Mouse (Mus musculus) forebrain, embryonic 15.5 days (tissue): ENCODE measurements around the gene Eif1. TPM values are rescaled to one million over a fixed set of nuclear protein-coding genes. Genes with fewer than 3 reads are reported as not detected.
"Not testable (repeated sequence)": the region's sequence is repeated elsewhere in the genome, so short reads cannot be mapped to it uniquely, and the experiment has no call there.

ENCODE experiments used
- ATAC-seq: fragments of 200-750 bp; cut with Nextera tagmentation; replicated peaks from 2 replicates; pipeline ENCODE4 v1.8.0; 2017; ENCODE audit warnings: mild to moderate bottlenecking, moderate TSS enrichment, moderate library complexity
- H3K27ac ChIP-seq: fragments of 300-500 bp; sonication (generic); replicated peaks from 2 replicates; pipeline ENCODE4 v1.5.1; 2015; ENCODE audit warnings: mild to moderate bottlenecking, inconsistent platforms
- H3K27me3 ChIP-seq: fragments of 300-500 bp; sonication (generic); 2 replicates; pipeline ENCODE4 v1.6.1; 2015; ENCODE audit warnings: inconsistent platforms
- H3K36me3 ChIP-seq: fragments of 300-500 bp; sonication (generic); 2 replicates; pipeline ENCODE4 v1.6.1; 2015; ENCODE audit warnings: mild to moderate bottlenecking, inconsistent platforms
- H3K4me1 ChIP-seq: fragments of 300-500 bp; sonication (generic); 2 replicates; pipeline ENCODE4 v1.6.1; 2015; ENCODE audit warnings: inconsistent platforms
- H3K4me2 ChIP-seq: fragments of 300-500 bp; sonication (generic); replicated peaks from 2 replicates; pipeline ENCODE4 v1.6.1; 2015; ENCODE audit warnings: mild to moderate bottlenecking, inconsistent platforms
- H3K4me3 ChIP-seq: fragments of 300-500 bp; sonication (generic); 2 replicates; pipeline ENCODE4 v1.5.1; 2015; ENCODE audit warnings: mild to moderate bottlenecking, inconsistent platforms
- H3K9ac ChIP-seq: fragments of 300-500 bp; sonication (generic); replicated peaks from 2 replicates; pipeline ENCODE4 v1.6.1; 2015; ENCODE audit warnings: mild to moderate bottlenecking, inconsistent platforms
- H3K9me3 ChIP-seq: fragments of 300-500 bp; sonication (generic); 2 replicates; pipeline ENCODE4 v1.6.1; 2016; ENCODE audit warnings: inconsistent platforms
- WGBS: fragments of 180-500 bp; shearing (Covaris S2); methylation state at CpG from one replicate; pipeline ENCODE4 v1.1.7; 2015; ENCODE audit warnings: mixed read lengths; 5-methylcytosine and 5-hydroxymethylcytosine counted together
- polyA plus RNA-seq: library from polyadenylated mRNA; unstranded; fragments of >200 nt; fragmentation: Nextera tagmentation; extraction: Ambion mirVana; gene quantifications from 2 replicates; pipeline ENCODE4 v1.2.1, GENCODE M21; 2015

Gene Eif1
- polyA plus RNA-seq, 1 experiment from 2014 or later: 1,271 TPM

DNA sequence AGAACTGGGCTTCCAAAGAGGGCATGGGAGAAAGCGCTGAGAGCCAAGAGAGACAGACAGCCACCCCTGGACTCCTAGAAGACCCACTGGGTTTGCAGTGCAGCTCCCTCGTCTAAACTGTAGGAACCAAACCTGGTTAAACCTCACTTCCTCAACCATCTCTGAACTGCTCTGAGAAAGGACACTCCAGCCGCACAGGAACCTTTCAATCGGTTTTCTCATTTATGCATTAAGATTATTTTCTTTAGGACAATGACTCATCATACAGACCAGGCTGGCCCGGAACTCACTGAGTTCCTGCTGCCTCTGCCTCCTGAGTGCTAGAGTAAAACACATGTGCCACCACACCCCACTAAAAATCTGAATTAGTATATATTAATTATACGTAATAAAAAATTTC, 8.1 kb downstream of the Eif1 start:
- 88% methylated on average over 6 of the region's 6 CpGs for WGBS
- no peaks in the 10 kb centered on the region for H3K27me3 ChIP-seq
- no peak overlapping the region for H3K9ac ChIP-seq
- peaks cover 3% of the 10 kb centered on the region; the same call in 1 of the 2 replicates for H3K36me3 ChIP-seq
- H3K4me3 ChIP-seq: no peak overlapping the region
- H3K27ac ChIP-seq: peak overlapping the region; percentile 34
- H3K9me3 ChIP-seq: no peaks in the 10 kb centered on the region
- H3K4me2 ChIP-seq: no peak overlapping the region
- ATAC-seq: no peak
- H3K4me1 ChIP-seq: peaks cover 16% of the 10 kb centered on the region

- no peak overlapping the region for H3K27ac ChIP-seq
- H3K4me3 ChIP-seq: no peak overlapping the region
- H3K9ac ChIP-seq: no peak overlapping the region
- H3K4me1 ChIP-seq: peaks cover 30% of the 10 kb centered on the region
- 31% methylated on average over 16 of the region's 16 CpGs for WGBS
- no peaks in the 10 kb centered on the region for H3K36me3 ChIP-seq
- ATAC-seq: no peak
- H3K27me3 ChIP-seq: no peaks in the 10 kb centered on the region
- H3K4me2 ChIP-seq: 0 out of 2 replicates have a peak overlapping the region, but pooled peaks have one; percentile 12
- H3K9me3 ChIP-seq: no peaks in the 10 kb centered on the region
These were observed 10.6 kb downstream of the Eif1 start for GRCm38 (mm10) chr11:100330235-100330634.

DNA sequence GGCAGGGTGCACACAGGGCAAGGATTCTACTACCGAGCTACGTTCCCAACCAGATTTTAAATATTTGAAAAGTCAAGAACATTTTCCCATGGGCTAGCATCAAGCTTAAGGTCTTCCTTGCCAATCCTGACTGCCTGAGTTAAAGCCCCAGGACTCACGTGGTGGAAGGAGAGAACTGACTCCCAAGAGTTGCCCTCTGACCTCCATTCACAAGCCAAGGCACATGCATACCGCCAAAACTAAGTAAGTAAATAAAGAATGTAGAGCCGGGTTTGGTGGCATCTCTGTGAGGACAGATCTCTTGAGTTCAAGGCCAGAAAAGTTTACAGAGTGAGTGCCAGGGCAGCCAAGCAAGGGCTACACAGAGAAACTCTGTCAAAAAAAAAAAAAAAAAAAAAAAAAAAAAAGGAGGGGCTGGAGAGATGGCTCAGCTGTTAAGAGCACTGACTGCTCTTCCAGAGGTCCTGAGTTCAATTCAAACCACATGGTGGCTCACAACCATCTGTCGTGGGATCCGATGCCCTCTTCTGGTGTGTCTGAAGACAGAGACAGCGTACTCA, 11.2 kb downstream of the Eif1 start:
- H3K4me2 ChIP-seq, H3K36me3 ChIP-seq, H3K9me3 ChIP-seq, ATAC-seq, H3K27me3 ChIP-seq, H3K4me3 ChIP-seq, H3K27ac ChIP-seq, H3K9ac ChIP-seq: not testable (repeated sequence)
- 72% methylated on average over 8 of the region's 8 CpGs for WGBS
- peaks cover 34% of the 10 kb centered on the region for H3K4me1 ChIP-seq

DNA sequence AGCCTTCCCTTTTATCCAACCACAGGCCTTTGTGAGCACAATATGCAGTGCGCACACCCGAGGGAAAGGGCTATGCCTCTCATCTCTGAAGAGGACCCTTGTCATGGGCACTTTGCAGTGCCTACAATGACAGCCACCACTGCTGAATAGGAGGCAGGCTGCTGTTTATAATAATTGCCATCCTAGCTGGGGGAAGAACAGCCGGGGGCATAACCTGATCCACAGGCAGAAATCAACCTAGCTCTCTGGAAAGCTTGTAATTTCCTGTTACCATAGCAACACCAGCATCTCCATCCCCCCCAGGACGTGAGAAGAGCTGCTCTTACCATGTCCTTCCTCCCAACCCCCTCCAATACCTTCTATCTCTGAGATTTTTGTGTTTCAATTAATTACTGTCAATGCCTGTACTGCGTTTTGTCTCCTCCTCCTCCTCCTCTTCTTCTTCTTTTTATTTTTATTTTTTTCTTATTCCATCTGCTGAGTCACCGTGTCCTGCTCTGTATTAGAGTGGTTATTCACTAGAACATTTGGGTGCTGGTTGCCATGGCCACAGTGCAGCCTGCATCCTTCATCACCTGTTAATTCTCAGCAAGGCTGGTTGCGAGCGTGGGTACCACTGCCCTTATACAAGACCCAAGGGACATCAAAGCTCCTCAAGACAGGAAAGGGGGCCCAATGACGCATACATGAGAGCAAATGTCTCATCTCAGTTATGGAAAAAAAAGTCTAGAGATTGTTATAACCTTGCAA, 13.3 kb downstream of the Eif1 start:
- no peaks in the 10 kb centered on the region for H3K36me3 ChIP-seq
- no peak overlapping the region for H3K4me3 ChIP-seq
- peak overlapping the region; percentile 83 for H3K27ac ChIP-seq
- WGBS: 41% methylated on average over 9 of the region's 9 CpGs
- H3K27me3 ChIP-seq: no peaks in the 10 kb centered on the region
- no peak overlapping the region for H3K9ac ChIP-seq
- no peak overlapping the region for H3K4me2 ChIP-seq
- ATAC-seq: peak; percentile 83
- H3K4me1 ChIP-seq: peaks cover 36% of the 10 kb centered on the region
- H3K9me3 ChIP-seq: no peaks in the 10 kb centered on the region

GRCm38 (mm10) chr11:100333944-100334457, 14.3 kb downstream of the Eif1 start, which contains the start of gene Gast:
Gene Gast, plus strand, starts transcription at chr11:100334407.
- WGBS: 72% methylated on average over 6 of the region's 6 CpGs
- Histone ChIP-seq H3K9me3 (no peaks in the 10 kb centered on the region), H3K27ac (peak within 1 kb of the TSS; percentile 83), H3K4me3 (no peak within 1 kb of the TSS), H3K4me2 (no peak within 1 kb of the TSS), H3K36me3 (no peaks in the 10 kb centered on the region), H3K27me3 (no peaks in the 10 kb centered on the region), H3K4me1 (peaks cover 36% of the 10 kb centered on the region), H3K9ac (no peak within 1 kb of the TSS)
- ATAC-seq: no peak

GRCm38 (mm10) chr11:100335731-100336130, 16.0 kb downstream of the Eif1 start:
- no peak for ATAC-seq
- Histone ChIP-seq H3K27ac (0 out of 2 replicates have a peak overlapping the region, but pooled peaks have one; percentile 27), H3K9ac (no peak overlapping the region), H3K4me1 (peaks cover 29% of the 10 kb centered on the region), H3K27me3 (no peaks in the 10 kb centered on the region), H3K4me2 (no peak overlapping the region), H3K36me3 (no peaks in the 10 kb centered on the region), H3K4me3 (no peak overlapping the region), H3K9me3 (no peaks in the 10 kb centered on the region)
- WGBS: 50% methylated on average over 3 of the region's 3 CpGs

GRCm38 (mm10) chr11:100344269-100344668, 24.6 kb downstream of the Eif1 start:
- no peak for ATAC-seq
- H3K27ac ChIP-seq: no peak overlapping the region
- H3K4me1 ChIP-seq: no peaks in the 10 kb centered on the region
- H3K4me3 ChIP-seq: no peak overlapping the region
- no peaks in the 10 kb centered on the region for H3K27me3 ChIP-seq
- H3K4me2 ChIP-seq: no peak overlapping the region
- 95% methylated on average over 10 of the region's 10 CpGs for WGBS
- no peaks in the 10 kb centered on the region for H3K9me3 ChIP-seq
- H3K36me3 ChIP-seq: no peaks in the 10 kb centered on the region
- no peak overlapping the region for H3K9ac ChIP-seq

GRCm38 (mm10) chr11:100352076-100352857, 32.6 kb downstream of the Eif1 start:
- ATAC-seq: no peak
- no peaks in the 10 kb centered on the region for H3K9me3 ChIP-seq
- no peak overlapping the region for H3K9ac ChIP-seq
- H3K27me3 ChIP-seq: no peaks in the 10 kb centered on the region; the same call in 1 of the 2 replicates
- H3K27ac ChIP-seq: 0 out of 2 replicates have a peak overlapping the region, but pooled peaks have one; percentile 8
- H3K4me2 ChIP-seq: no peak overlapping the region
- WGBS: 44% methylated on average over 10 of the region's 10 CpGs
- peaks cover 16% of the 10 kb centered on the region for H3K4me1 ChIP-seq
- H3K4me3 ChIP-seq: no peak overlapping the region
- no peaks in the 10 kb centered on the region; the same call in 1 of the 2 replicates for H3K36me3 ChIP-seq

DNA sequence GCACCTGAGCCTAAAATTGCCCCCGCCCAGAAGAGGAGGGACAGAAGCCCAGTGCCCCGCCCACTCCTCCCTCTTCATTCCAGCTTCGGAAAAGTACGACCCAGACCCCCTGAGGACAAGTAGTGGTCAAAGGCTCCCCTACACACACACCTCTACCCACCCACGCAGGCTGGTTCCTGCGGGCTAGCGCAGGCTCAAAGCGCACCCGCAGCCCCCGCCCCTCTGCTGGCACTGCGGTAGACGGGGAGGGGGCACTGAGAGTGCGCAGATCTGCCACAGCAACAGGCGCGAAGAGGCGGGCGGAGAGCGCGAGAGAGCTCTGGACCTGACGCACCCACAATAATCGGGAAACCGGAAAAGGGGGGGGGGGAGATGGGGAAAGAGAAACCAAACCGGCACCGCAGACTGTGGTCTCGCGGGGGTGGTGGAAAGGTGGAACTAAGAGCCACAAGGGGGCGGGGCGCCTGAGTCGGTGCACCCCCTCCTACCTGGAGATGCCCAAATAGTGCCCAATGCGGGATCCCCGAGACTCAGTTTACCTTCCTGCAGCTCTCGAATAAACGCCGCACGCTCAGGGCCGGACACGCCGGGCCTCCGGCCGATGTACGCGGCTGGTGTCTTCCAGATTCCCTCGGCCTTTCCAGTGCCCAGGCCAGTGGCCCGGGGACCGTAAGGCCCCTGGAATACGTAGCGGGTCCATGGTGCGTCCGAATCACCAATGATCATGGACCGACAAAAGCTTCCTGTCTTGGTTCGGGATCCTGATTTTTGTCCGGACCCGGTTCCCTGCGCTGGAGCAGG, 35.7 kb downstream of the Eif1 start:
- Histone ChIP-seq H3K27me3 (peaks cover 3% of the 10 kb centered on the region; the same call in 1 of the 2 replicates), H3K27ac (peak overlapping the region; percentile 58), H3K4me3 (peak overlapping the region; percentile 76), H3K9me3 (no peaks in the 10 kb centered on the region), H3K4me2 (peak overlapping the region; percentile 92), H3K9ac (peak overlapping the region; percentile 65), H3K36me3 (no peaks in the 10 kb centered on the region), H3K4me1 (peaks cover 16% of the 10 kb centered on the region)
- under 1% methylated on average over 51 of the region's 54 CpGs for WGBS
- peak; percentile 59 for ATAC-seq

- Histone ChIP-seq H3K27ac (peak within 1 kb of the TSS; percentile 58), H3K4me2 (peak within 1 kb of the TSS; percentile 92), H3K36me3 (no peaks in the 10 kb centered on the region), H3K9me3 (no peaks in the 10 kb centered on the region), H3K4me1 (peaks cover 16% of the 10 kb centered on the region), H3K9ac (peak within 1 kb of the TSS; percentile 65), H3K27me3 (peaks cover 5% of the 10 kb centered on the region; the same call in 1 of the 2 replicates), H3K4me3 (peak within 1 kb of the TSS; percentile 76)
- under 1% methylated on average over 49 of the region's 49 CpGs for WGBS
- ATAC-seq: peak; percentile 78
These were observed 36.5 kb downstream of the Eif1 start, which contains the start of gene Hap1 for GRCm38 (mm10) chr11:100355972-100356818. Gene Hap1, minus strand, starts transcription at chr11:100356128.
